Mouse (Mus musculus) ES-CJ7 (cell line): ENCODE results near the gene Pxylp1.

ENCODE experiments used
- DNase-seq: peaks from one replicate; pipeline ENCODE4 v3.0.0; 2011; ENCODE audit warnings: low read depth, low spot score

Gene Pxylp1

GRCm38 (mm10) chr9:96891341-96892330, 833 bp downstream of the Pxylp1 start:
- DNase-seq = no peak

GRCm38 (mm10) chr9:96890756-96891155, 1.7 kb downstream of the Pxylp1 start:
- no peak for DNase-seq

GRCm38 (mm10) chr9:96890266-96890665, 2.2 kb downstream of the Pxylp1 start:
- no peak for DNase-seq

- DNase-seq = peak; percentile 72
These were observed 3.0 kb downstream of the Pxylp1 start for GRCm38 (mm10) chr9:96889345-96890021.

- no peak for DNase-seq
These were observed 3.6 kb downstream of the Pxylp1 start for GRCm38 (mm10) chr9:96888742-96889344.

GRCm38 (mm10) chr9:96887954-96888353, 4.5 kb downstream of the Pxylp1 start:
- no peak for DNase-seq

GRCm38 (mm10) chr9:96887492-96887891, 5.0 kb downstream of the Pxylp1 start:
- DNase-seq = no peak

GRCm38 (mm10) chr9:96885781-96886180, 6.7 kb downstream of the Pxylp1 start:
- peak; percentile 55 for DNase-seq

GRCm38 (mm10) chr9:96882496-96883265, 9.8 kb downstream of the Pxylp1 start:
- DNase-seq = no peak

- no peak for DNase-seq
These were observed 10.6 kb downstream of the Pxylp1 start for GRCm38 (mm10) chr9:96881901-96882300.

GRCm38 (mm10) chr9:96879024-96879423, 13.4 kb downstream of the Pxylp1 start:
- no peak for DNase-seq

- DNase-seq = no peak
These were observed 14.0 kb downstream of the Pxylp1 start for GRCm38 (mm10) chr9:96878464-96878863.

- DNase-seq = no peak
These were observed 16.8 kb downstream of the Pxylp1 start for GRCm38 (mm10) chr9:96875704-96876103.

GRCm38 (mm10) chr9:96873082-96873481, 19.4 kb downstream of the Pxylp1 start:
- peak; percentile 76 for DNase-seq

- DNase-seq = peak; percentile 52
These were observed 22.4 kb downstream of the Pxylp1 start for GRCm38 (mm10) chr9:96870104-96870503.

- DNase-seq = no peak
These were observed 22.9 kb downstream of the Pxylp1 start for GRCm38 (mm10) chr9:96869542-96869941.

- no peak for DNase-seq
These were observed 23.9 kb downstream of the Pxylp1 start for GRCm38 (mm10) chr9:96868546-96868945.

- no peak for DNase-seq
These were observed 25.3 kb downstream of the Pxylp1 start for GRCm38 (mm10) chr9:96867165-96867564.

- DNase-seq = no peak
These were observed 26.3 kb downstream of the Pxylp1 start for GRCm38 (mm10) chr9:96866196-96866595.

GRCm38 (mm10) chr9:96865473-96866050, 26.9 kb downstream of the Pxylp1 start:
- DNase-seq = no peak

- no peak for DNase-seq
These were observed 28.9 kb downstream of the Pxylp1 start for GRCm38 (mm10) chr9:96863539-96863938.
